Mouse (Mus musculus) MEL (cell line): ENCODE results near the gene Kcnt1. TPM values are rescaled to one million over a fixed set of nuclear protein-coding genes. Genes with fewer than 3 reads are reported as not detected.

Source experiments
- DNase-seq: peaks from one replicate; pipeline ENCODE4 v3.0.0; 2011; ENCODE audit warnings: low read depth, low spot score
- H3K27ac ChIP-seq: 2 replicates; pipeline ENCODE4 v1.5.1; 2012; ENCODE audit warnings: low read depth, mild to moderate bottlenecking, control low read depth, low read length, moderate library complexity; ENCODE audit not compliant: control insufficient read depth
- H3K27me3 ChIP-seq, 2 experiments: fragments of 150-350 bp in 1 of 2; sonication (generic) in 1 of 2; 2 replicates each; pipeline ENCODE4 v1.6.1; 2012; ENCODE audit warnings: low read length in 2 of 2, mild to moderate bottlenecking in 2 of 2, improper control_type of control experiment in 1 of 2, moderate library complexity in 1 of 2; ENCODE audit not compliant: insufficient read depth in 2 of 2, control insufficient read depth in 1 of 2
- H3K36me3 ChIP-seq, 2 experiments: 2 replicates each; pipeline ENCODE4 v1.6.1; 2012 to 2014; ENCODE audit warnings: low read length in 2 of 2, improper control_type of control experiment in 1 of 2, inconsistent platforms in 1 of 2, mild to moderate bottlenecking in 1 of 2; ENCODE audit not compliant: insufficient read depth in 2 of 2, control insufficient read depth in 1 of 2
- H3K4me1 ChIP-seq, 2 experiments: fragments of 150-350 bp in 1 of 2; sonication (generic) in 1 of 2; 2 replicates each; pipeline ENCODE4 v1.6.1; 2012; ENCODE audit warnings: low read length in 2 of 2, improper control_type of control experiment in 1 of 2, mild to moderate bottlenecking in 1 of 2; ENCODE audit not compliant: insufficient read depth in 2 of 2, control insufficient read depth in 1 of 2
- H3K4me3 ChIP-seq, 2 experiments: fragments of 150-350 bp in 1 of 2; sonication (generic) in 1 of 2; 2 replicates each; pipeline ENCODE4 v1.5.1; 2012; ENCODE audit warnings: low read depth in 2 of 2, low read length in 2 of 2, mild to moderate bottlenecking in 2 of 2, moderate library complexity in 2 of 2, control low read depth in 1 of 2, improper control_type of control experiment in 1 of 2; ENCODE audit not compliant: control insufficient read depth in 1 of 2, insufficient read depth in 1 of 2
- H3K79me2 ChIP-seq: 2 replicates; pipeline ENCODE4 v1.6.1; 2012; ENCODE audit warnings: mild to moderate bottlenecking, low read length, moderate library complexity; ENCODE audit not compliant: control insufficient read depth, poor library complexity, insufficient read depth
- H3K9ac ChIP-seq: 2 replicates; pipeline ENCODE4 v1.6.1; 2012; ENCODE audit warnings: low read depth, mild to moderate bottlenecking, control low read depth, low read length, moderate library complexity; ENCODE audit not compliant: control insufficient read depth, poor library complexity, severe bottlenecking
- H3K9me3 ChIP-seq: fragments of 150-350 bp; sonication (generic); replicated peaks from 2 replicates; pipeline ENCODE4 v1.6.1; 2012; ENCODE audit warnings: mild to moderate bottlenecking, low read length, improper control_type of control experiment, moderate library complexity; ENCODE audit not compliant: insufficient read depth
- CHD1 ChIP-seq: IDR thresholded peaks from 2 replicates; pipeline ENCODE4 v1.6.1; 2012; ENCODE audit warnings: low read depth, mild to moderate bottlenecking, inconsistent platforms, low read length, improper control_type of control experiment
- CTCF ChIP-seq, 3 experiments: IDR thresholded peaks in 2 of 3; conservative IDR thresholded peaks in 1 of 3; 2 replicates each; pipeline ENCODE4 v1.5.1; 2011 to 2012; ENCODE audit warnings: low read length in 3 of 3, low read depth in 2 of 3, mild to moderate bottlenecking in 2 of 3, improper control_type of control experiment in 1 of 3, inconsistent platforms in 1 of 3, mixed read lengths in 1 of 3, moderate library complexity in 1 of 3; ENCODE audit not compliant: control insufficient read depth in 1 of 3, insufficient read depth in 1 of 3, poor library complexity in 1 of 3, severe bottlenecking in 1 of 3
- EP300 ChIP-seq, 2 experiments: IDR thresholded peaks; 2 replicates each; pipeline ENCODE4 v1.6.1; 2011; ENCODE audit warnings: improper control_type of control experiment in 2 of 2, low read length in 2 of 2, low read depth in 1 of 2, mild to moderate bottlenecking in 1 of 2
- ETS1 ChIP-seq: IDR thresholded peaks from 2 replicates; pipeline ENCODE4 v1.6.1; 2012; ENCODE audit warnings: low read depth, mild to moderate bottlenecking, inconsistent platforms, low read length, improper control_type of control experiment, moderate library complexity
- GABPA ChIP-seq: IDR thresholded peaks from 2 replicates; pipeline ENCODE4 v1.6.1; 2012; ENCODE audit warnings: low read depth, mild to moderate bottlenecking, inconsistent platforms, low read length, improper control_type of control experiment, moderate library complexity
- GATA1 ChIP-seq: IDR thresholded peaks from 2 replicates; pipeline ENCODE4 v1.6.1; 2011; ENCODE audit warnings: low read depth, low read length, improper control_type of control experiment
- HCFC1 ChIP-seq: IDR thresholded peaks from 2 replicates; pipeline ENCODE4 v1.6.1; 2012; ENCODE audit warnings: low read depth, mild to moderate bottlenecking, inconsistent platforms, low read length, improper control_type of control experiment, moderate library complexity
- JUND ChIP-seq: IDR thresholded peaks from 2 replicates; pipeline ENCODE4 v1.6.1; 2011; ENCODE audit warnings: low read depth, mild to moderate bottlenecking, improper control_type of control experiment, low read length
- MAFK ChIP-seq: IDR thresholded peaks from 2 replicates; pipeline ENCODE4 v1.6.1; 2011; ENCODE audit warnings: low read depth, mild to moderate bottlenecking, low read length, improper control_type of control experiment, borderline replicate concordance
- MAX ChIP-seq: IDR thresholded peaks from 2 replicates; pipeline ENCODE4 v1.6.1; 2011; ENCODE audit warnings: low read length, improper control_type of control experiment
- MXI1 ChIP-seq: IDR thresholded peaks from 2 replicates; pipeline ENCODE4 v1.6.1; 2011; ENCODE audit warnings: mild to moderate bottlenecking, low read depth, low read length, improper control_type of control experiment
- MYB ChIP-seq: IDR thresholded peaks from 2 replicates; pipeline ENCODE4 v1.6.1; 2011; ENCODE audit warnings: mild to moderate bottlenecking, low read depth, low read length, improper control_type of control experiment
- MYC ChIP-seq: IDR thresholded peaks from 2 replicates; pipeline ENCODE4 v1.6.1; 2011; ENCODE audit warnings: low read depth, mild to moderate bottlenecking, low read length, improper control_type of control experiment, moderate library complexity
- NRF1 ChIP-seq: IDR thresholded peaks from 2 replicates; pipeline ENCODE4 v1.6.1; 2014; ENCODE audit warnings: low read depth, mild to moderate bottlenecking, inconsistent platforms, low read length, improper control_type of control experiment, moderate library complexity; ENCODE audit not compliant: poor library complexity, insufficient read depth, severe bottlenecking
- POLR2AphosphoS2 ChIP-seq: IDR thresholded peaks from 2 replicates; pipeline ENCODE4 v1.6.1; 2011; ENCODE audit warnings: low read length, improper control_type of control experiment
- POLR2AphosphoS5 ChIP-seq: IDR thresholded peaks from 2 replicates; pipeline ENCODE4 v1.6.1; 2012; ENCODE audit warnings: low read depth, borderline replicate concordance, mild to moderate bottlenecking, inconsistent platforms, low read length, moderate library complexity, mixed read lengths
- RAD21 ChIP-seq: IDR thresholded peaks from 2 replicates; pipeline ENCODE4 v1.6.1; 2011; ENCODE audit warnings: mild to moderate bottlenecking, low read depth, low read length, improper control_type of control experiment
- RCOR1 ChIP-seq: IDR thresholded peaks from 2 replicates; pipeline ENCODE4 v1.6.1; 2012; ENCODE audit warnings: low read depth, mild to moderate bottlenecking, inconsistent platforms, low read length, improper control_type of control experiment
- SMC3 ChIP-seq: IDR thresholded peaks from 2 replicates; pipeline ENCODE4 v1.6.1; 2011; ENCODE audit warnings: low read depth, low read length, improper control_type of control experiment
- TAL1 ChIP-seq: IDR thresholded peaks from 2 replicates; pipeline ENCODE4 v1.6.1; 2012; ENCODE audit warnings: mild to moderate bottlenecking, inconsistent platforms, low read length, moderate library complexity, mixed read lengths
- TCF12 ChIP-seq: IDR thresholded peaks from 2 replicates; pipeline ENCODE4 v1.6.1; 2014; ENCODE audit warnings: low read depth, mild to moderate bottlenecking, inconsistent platforms, low read length, improper control_type of control experiment, moderate library complexity
- UBTF ChIP-seq: IDR thresholded peaks from 2 replicates; pipeline ENCODE4 v1.6.1; 2012; ENCODE audit warnings: low read depth, mild to moderate bottlenecking, inconsistent platforms, low read length, improper control_type of control experiment, moderate library complexity, borderline replicate concordance; ENCODE audit not compliant: insufficient read depth
- USF1 ChIP-seq: IDR thresholded peaks from 2 replicates; pipeline ENCODE4 v1.6.1; 2014; ENCODE audit warnings: low read depth, mild to moderate bottlenecking, inconsistent platforms, low read length, improper control_type of control experiment, moderate library complexity
- USF2 ChIP-seq, 2 experiments: IDR thresholded peaks; 2 replicates each; pipeline ENCODE4 v1.6.1; 2011 to 2012; ENCODE audit warnings: improper control_type of control experiment in 2 of 2, low read length in 2 of 2, borderline replicate concordance in 1 of 2, inconsistent platforms in 1 of 2, low read depth in 1 of 2, mild to moderate bottlenecking in 1 of 2; ENCODE audit not compliant: insufficient read depth in 1 of 2
- ZC3H11A ChIP-seq: IDR thresholded peaks from 2 replicates; pipeline ENCODE4 v1.6.1; 2012; ENCODE audit warnings: low read depth, mild to moderate bottlenecking, inconsistent platforms, low read length, improper control_type of control experiment
- ZKSCAN1 ChIP-seq: IDR thresholded peaks from 2 replicates; pipeline ENCODE4 v1.6.1; 2012; ENCODE audit warnings: low read depth, mild to moderate bottlenecking, inconsistent platforms, low read length, improper control_type of control experiment, moderate library complexity
- ZMIZ1 ChIP-seq: IDR thresholded peaks from 2 replicates; pipeline ENCODE4 v1.6.1; 2012; ENCODE audit warnings: low read depth, mild to moderate bottlenecking, inconsistent platforms, low read length, improper control_type of control experiment, moderate library complexity
- polyA plus RNA-seq, 2 experiments: library from polyadenylated mRNA; stranded (reverse) in 1 of 2; unstranded in 1 of 2; fragments of >175 nt in 1 of 2; fragments of >200 nt in 1 of 2; gene quantifications; 2 replicates each; pipeline versions ENCODE4 v1.2.1 to v1.2.4; 2012; ENCODE audit warnings: low replicate concordance in 2 of 2, low read depth in 1 of 2; ENCODE audit not compliant: insufficient read length in 2 of 2, insufficient read depth in 1 of 2, missing spikeins in 1 of 2
- total RNA-seq: library from RNA; depleted of rRNA; stranded (reverse); fragments of 300-350 nt; gene quantifications from 2 replicates; pipeline ENCODE4 v1.2.3, GENCODE M21; 2012

The Kcnt1 gene
- total and polyA plus RNA-seq, 3 experiments = not detected

DNA sequence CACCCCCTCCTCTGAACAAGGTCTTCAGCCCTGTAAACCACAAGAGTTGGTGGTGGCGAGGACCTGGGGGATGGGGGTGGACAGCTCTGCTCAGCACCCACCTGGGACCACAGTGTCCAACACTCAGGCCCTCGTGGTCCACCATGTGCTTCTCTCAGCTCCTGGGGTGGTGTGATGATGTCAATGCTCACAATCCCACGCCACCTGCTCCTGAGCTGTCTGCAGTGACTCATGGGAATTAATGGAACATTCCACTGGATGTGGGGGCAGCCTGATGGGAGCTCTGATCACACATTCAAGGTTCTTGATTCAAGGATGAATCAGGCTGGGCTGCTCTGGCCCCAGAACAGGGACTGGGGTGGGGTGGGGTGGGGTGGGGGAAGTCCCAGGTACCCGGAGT, 21.4 kb upstream of the Kcnt1 start:
- no peaks in the 10 kb centered on the region for H3K4me1 ChIP-seq
- TF ChIP-seq TAL1 (no peak), SMC3 (no peak), CTCF (IDR thresholded peaks at IDR 0.05 in 2 of 3, conservative IDR thresholded peaks at IDR 0.05 in 1 of 3; ENCODE audit: control insufficient read depth in 1 of 3, insufficient read depth in 1 of 3, low read depth in 2 of 3, low read length in 3 of 3, poor library complexity in 1 of 3, severe bottlenecking in 1 of 3) (no peak), POLR2AphosphoS5 (no peak), GABPA (no peak), GATA1 (no peak), EP300 (IDR thresholded peaks at IDR 0.05; ENCODE audit: low read depth in 1 of 2, low read length in 2 of 2) (no peak), TCF12 (no peak), ETS1 (no peak), JUND (no peak), USF1 (no peak), MAX (no peak)
- TF ChIP-seq, all 39 proteins: peak for 0
- no peaks in the 10 kb centered on the region for H3K9me3 ChIP-seq
- no peaks in the 10 kb centered on the region for H3K79me2 ChIP-seq
- no peak overlapping the region for H3K9ac ChIP-seq
- DNase-seq = no peak
- H3K27ac ChIP-seq = no peak overlapping the region
- no peaks in the 10 kb centered on the region for H3K27me3 ChIP-seq
- no peak overlapping the region for H3K4me3 ChIP-seq
- H3K36me3 ChIP-seq = no peaks in the 10 kb centered on the region

DNA sequence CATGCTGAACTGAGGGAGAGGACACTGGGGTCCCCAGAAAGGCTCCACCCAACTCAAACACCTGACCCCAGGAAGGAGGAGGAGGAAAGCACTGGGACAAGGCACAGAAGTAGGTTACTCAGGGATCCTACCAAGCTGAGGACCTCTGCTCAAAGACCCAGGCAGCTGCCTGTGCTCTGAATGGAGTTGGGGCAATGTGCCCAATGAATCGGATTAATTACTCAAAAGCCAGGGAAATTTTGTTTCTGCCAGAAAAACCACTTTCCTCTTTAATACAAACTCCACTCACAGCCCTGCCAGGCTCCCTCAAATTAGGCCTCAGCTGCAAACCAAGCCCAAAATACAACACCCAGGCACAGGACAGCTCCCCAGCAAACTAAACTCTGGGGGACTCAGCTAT, 20.8 kb upstream of the Kcnt1 start:
- no peaks in the 10 kb centered on the region for H3K4me1 ChIP-seq
- H3K79me2 ChIP-seq = no peaks in the 10 kb centered on the region
- H3K9me3 ChIP-seq = no peaks in the 10 kb centered on the region
- H3K27ac ChIP-seq = no peak overlapping the region
- no peaks in the 10 kb centered on the region for H3K36me3 ChIP-seq
- H3K4me3 ChIP-seq = no peak overlapping the region
- H3K9ac ChIP-seq = no peak overlapping the region
- DNase-seq = no peak
- TF ChIP-seq TCF12 (no peak), ZMIZ1 (no peak), ZKSCAN1 (no peak), MYC (no peak), HCFC1 (no peak), RAD21 (no peak), GABPA (no peak), EP300 (IDR thresholded peaks at IDR 0.05; ENCODE audit: low read depth in 1 of 2, low read length in 2 of 2) (no peak), ZC3H11A (no peak), POLR2AphosphoS2 (no peak), MXI1 (no peak), NRF1 (no peak), ETS1 (no peak), RCOR1 (no peak), MYB (no peak), CHD1 (no peak), USF2 (IDR thresholded peaks at IDR 0.05; ENCODE audit: borderline replicate concordance in 1 of 2, insufficient read depth in 1 of 2, low read depth in 1 of 2, low read length in 2 of 2) (no peak), UBTF (no peak), MAFK (no peak)
- H3K27me3 ChIP-seq = no peaks in the 10 kb centered on the region
